Mouse (Mus musculus) liver, embryonic 14.5 days (tissue): ENCODE results near the gene Ppbp.

ENCODE experiments used
- CTCF ChIP-seq: IDR thresholded peaks from 2 replicates; pipeline ENCODE4 v1.5.1; 2016; ENCODE audit warnings: antibody characterized with exemption, low read depth, control low read depth
- EP300 ChIP-seq: IDR thresholded peaks from 2 replicates; pipeline ENCODE4 v1.6.1; 2016; ENCODE audit warnings: antibody characterized with exemption, low read depth

DNA sequence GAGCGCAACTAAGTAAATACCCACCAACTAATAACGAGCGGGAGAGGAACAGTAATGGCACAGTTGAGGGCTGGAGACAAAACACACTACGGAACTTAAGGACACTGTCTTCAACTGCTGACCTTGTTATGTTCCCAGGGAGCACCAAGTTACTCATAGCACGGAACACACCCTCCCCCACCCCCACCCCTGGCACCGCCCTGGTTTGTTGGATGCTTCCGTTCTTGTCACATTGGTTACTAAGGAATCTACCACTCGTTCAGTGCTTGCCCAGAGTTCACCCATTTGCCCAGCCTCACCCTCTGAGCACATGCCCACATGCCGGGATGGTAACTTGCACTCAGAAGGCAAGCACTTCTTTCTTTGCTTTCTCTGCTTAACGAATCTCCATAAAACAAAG is 9.3 kb downstream of the Ppbp start:
- TF ChIP-seq EP300 (no peak), CTCF (no peak)
